Mouse (Mus musculus) hindbrain, embryonic 10.5 days (tissue): ENCODE results near the gene Gcc2. TPM values are rescaled to one million over a fixed set of nuclear protein-coding genes. Genes with fewer than 3 reads are reported as not detected.
"Not testable (repeated sequence)": the region's sequence is repeated elsewhere in the genome, so short reads cannot be mapped to it uniquely, and the experiment has no call there.

ENCODE experiments used
- DNase-seq: peaks from one replicate; pipeline ENCODE4 v3.0.0-alpha.2; 2017; ENCODE audit warnings: low spot score
- H3K27ac ChIP-seq: fragments of 300-500 bp; sonication (generic); 2 replicates; pipeline ENCODE4 v1.5.1; 2016; ENCODE audit warnings: mild to moderate bottlenecking, moderate library complexity
- H3K27me3 ChIP-seq: fragments of 300-500 bp; sonication (generic); 2 replicates; pipeline ENCODE4 v1.6.1; 2016; ENCODE audit warnings: mild to moderate bottlenecking; ENCODE audit not compliant: poor library complexity, insufficient read depth, severe bottlenecking
- H3K36me3 ChIP-seq: fragments of 300-500 bp; sonication (generic); 2 replicates; pipeline ENCODE4 v1.6.1; 2016; ENCODE audit warnings: mild to moderate bottlenecking, moderate library complexity
- H3K4me1 ChIP-seq: fragments of 300-500 bp; sonication (generic); replicated peaks from 2 replicates; pipeline ENCODE4 v1.6.1; 2016; ENCODE audit warnings: mild to moderate bottlenecking
- H3K4me3 ChIP-seq: fragments of 300-500 bp; sonication (generic); 2 replicates; pipeline ENCODE4 v1.5.1; 2016; ENCODE audit warnings: mild to moderate bottlenecking, moderate library complexity
- H3K9me3 ChIP-seq: fragments of 300-500 bp; sonication (generic); 2 replicates; pipeline ENCODE4 v1.6.1; 2016; ENCODE audit warnings: mild to moderate bottlenecking, moderate library complexity
- WGBS: fragments of 180-500 bp; shearing (Covaris S2); methylation state at CpG from one replicate; pipeline ENCODE4 v1.1.7; 2016; 5-methylcytosine and 5-hydroxymethylcytosine counted together
- polyA plus RNA-seq: library from polyadenylated mRNA; unstranded; fragments of >200 nt; fragmentation: Nextera tagmentation; extraction: Ambion mirVana; gene quantifications from 2 replicates; pipeline ENCODE4 v1.2.1, GENCODE M21; 2016

The Gcc2 gene
- polyA plus RNA-seq, 1 experiment from 2014 or later = 31.7 TPM

- Histone ChIP-seq H3K36me3 (peaks cover 38% of the 10 kb centered on the region), H3K4me1 (no peaks in the 10 kb centered on the region), H3K4me3 (no peak overlapping the region), H3K9me3 (peaks cover 4% of the 10 kb centered on the region; the same call in 1 of the 2 replicates), H3K27ac (no peak overlapping the region), H3K27me3 (no peaks in the 10 kb centered on the region)
- WGBS = 96% methylated on average over 5 of the region's 5 CpGs
- no peak for DNase-seq
These were observed 57.6 kb downstream of the Gcc2 start for GRCm38 (mm10) chr10:58312887-58313286.

- Histone ChIP-seq H3K27me3 (no peaks in the 10 kb centered on the region), H3K27ac (no peak overlapping the region), H3K4me1 (peaks cover 21% of the 10 kb centered on the region), H3K36me3 (no peaks in the 10 kb centered on the region), H3K4me3 (no peak overlapping the region), H3K9me3 (no peaks in the 10 kb centered on the region)
- DNase-seq = no peak
- 87% methylated on average over 3 of the region's 3 CpGs for WGBS
These were observed 65.6 kb downstream of the Gcc2 start for GRCm38 (mm10) chr10:58320881-58321280.

DNA sequence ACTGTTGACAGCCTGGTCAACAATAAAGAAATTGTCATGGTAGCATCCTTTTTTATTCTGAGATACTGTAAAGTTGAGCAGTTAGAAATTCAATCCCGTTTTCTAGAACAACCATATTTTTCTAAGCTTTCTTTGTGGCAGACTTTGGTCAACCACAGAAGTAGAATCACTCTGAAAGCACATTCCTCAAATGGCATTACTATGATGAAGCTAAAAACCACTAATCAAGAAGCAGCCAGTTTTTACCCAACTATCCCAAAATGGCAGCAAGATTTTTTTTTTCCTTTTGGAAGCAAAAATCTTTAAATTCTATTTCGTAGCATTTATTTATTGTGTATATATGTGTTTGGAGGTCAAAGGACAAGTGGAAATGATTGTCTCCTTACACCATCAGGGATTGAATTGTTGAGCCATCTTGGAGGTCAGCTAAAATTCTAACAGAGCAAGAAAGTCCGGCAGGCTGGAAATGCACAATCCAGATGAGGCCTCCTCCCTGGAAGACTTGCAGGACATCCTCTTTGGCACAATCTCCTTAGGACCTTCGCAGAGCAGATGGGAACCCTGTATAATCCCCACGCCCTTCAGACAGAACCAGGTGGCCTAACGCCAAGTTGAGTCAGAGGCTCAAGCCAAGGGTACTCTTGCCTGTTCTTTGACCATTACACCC is 67.2 kb downstream of the Gcc2 start:
- peaks cover 27% of the 10 kb centered on the region for H3K4me1 ChIP-seq
- H3K9me3 ChIP-seq = no peaks in the 10 kb centered on the region

DNA sequence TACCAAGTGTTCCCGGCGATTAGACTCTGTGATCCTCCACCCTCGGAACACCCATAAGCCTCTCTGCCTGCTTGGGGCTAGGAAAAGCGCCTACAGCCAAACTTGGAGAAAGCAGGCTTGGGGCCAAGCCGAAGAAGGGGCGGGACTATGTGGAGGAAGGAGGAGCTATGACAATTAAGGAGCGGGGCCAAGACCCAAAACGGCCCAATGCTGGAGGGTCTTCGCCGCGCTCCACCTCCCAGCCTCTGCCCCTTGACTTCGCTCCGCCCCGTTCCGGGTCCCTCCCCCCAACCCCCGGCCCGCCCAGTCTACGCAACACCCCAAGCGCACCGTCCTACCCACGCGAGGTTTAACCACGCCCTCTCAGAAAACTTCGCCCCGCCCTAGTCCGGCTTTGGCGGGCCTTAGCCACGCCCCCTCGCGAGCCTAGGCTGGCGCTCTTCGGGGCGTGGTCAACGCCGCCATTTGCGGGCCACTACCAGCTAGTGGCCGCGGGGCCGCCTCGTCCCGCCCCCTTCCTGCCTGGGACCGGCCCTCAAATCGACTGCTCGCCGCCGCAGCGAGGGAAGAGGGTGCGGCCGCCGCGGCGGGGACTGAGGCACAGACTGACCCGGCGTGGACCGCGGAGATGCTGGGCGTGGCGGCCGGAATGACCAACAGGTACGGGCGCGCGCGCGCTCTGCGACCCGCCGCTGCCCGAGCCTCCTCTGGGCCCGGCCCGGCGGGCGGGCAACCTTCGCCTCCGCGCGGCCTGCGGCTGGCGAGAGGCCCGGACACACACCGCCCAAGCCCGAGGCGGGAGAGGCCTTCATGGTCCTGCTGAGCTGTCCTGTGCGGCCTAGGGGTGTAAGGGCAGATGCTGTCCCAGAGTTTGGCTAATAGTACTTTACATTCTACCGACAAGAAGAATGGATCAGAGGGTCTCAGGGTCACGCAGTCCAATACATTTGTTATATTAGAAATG is 68.0 kb downstream of the Gcc2 start, which contains the start of gene Lims1:
Gene Lims1 (plus strand): TSS at position 439 of the 964 bp plus-strand sequence.
- Histone ChIP-seq H3K9me3 (no peaks in the 10 kb centered on the region), H3K4me1 (peaks cover 27% of the 10 kb centered on the region), H3K4me3 (peak within 1 kb of the TSS; percentile 82), H3K36me3 (no peaks in the 10 kb centered on the region), H3K27me3 (no peaks in the 10 kb centered on the region), H3K27ac (peak within 1 kb of the TSS; percentile 90)
- under 1% methylated on average over 86 of the region's 86 CpGs for WGBS
- DNase-seq = peak; percentile 99

More for the DNA sequence above, 67.2 kb downstream of the Gcc2 start:
- Histone ChIP-seq H3K27me3 (no peaks in the 10 kb centered on the region), H3K36me3 (no peaks in the 10 kb centered on the region), H3K4me3 (peak overlapping the region; percentile 82), H3K27ac (peak overlapping the region; percentile 90)
- 45% methylated on average over 6 of the region's 6 CpGs for WGBS
- no peak for DNase-seq

DNA sequence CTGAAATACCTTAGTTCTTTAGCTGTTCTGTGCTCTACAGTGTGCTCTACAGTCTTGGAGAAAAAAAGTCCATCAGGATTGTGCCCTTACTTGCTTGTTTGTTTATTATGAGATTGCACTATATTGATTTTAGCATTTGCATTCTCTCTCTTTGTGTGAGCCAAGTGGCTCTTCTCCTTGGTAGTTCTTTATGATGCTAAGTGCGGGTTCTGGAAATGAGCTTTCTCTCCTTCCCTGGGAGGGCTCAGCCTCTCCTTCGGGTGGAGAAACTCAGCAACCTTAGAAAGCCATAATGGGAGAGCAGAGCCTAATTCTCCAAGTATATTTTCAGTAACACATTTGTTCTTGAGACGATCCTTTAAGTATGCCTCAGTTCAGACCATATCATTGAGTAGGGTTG is 71.0 kb downstream of the Gcc2 start:
- H3K4me1 ChIP-seq = peaks cover 27% of the 10 kb centered on the region
- H3K36me3 ChIP-seq = no peaks in the 10 kb centered on the region
- H3K27me3 ChIP-seq = no peaks in the 10 kb centered on the region
- 54% methylated on average over 3 of the region's 3 CpGs for WGBS
- DNase-seq = no peak
- no peaks in the 10 kb centered on the region for H3K9me3 ChIP-seq
- no peak overlapping the region for H3K4me3 ChIP-seq
- no peak overlapping the region for H3K27ac ChIP-seq

DNA sequence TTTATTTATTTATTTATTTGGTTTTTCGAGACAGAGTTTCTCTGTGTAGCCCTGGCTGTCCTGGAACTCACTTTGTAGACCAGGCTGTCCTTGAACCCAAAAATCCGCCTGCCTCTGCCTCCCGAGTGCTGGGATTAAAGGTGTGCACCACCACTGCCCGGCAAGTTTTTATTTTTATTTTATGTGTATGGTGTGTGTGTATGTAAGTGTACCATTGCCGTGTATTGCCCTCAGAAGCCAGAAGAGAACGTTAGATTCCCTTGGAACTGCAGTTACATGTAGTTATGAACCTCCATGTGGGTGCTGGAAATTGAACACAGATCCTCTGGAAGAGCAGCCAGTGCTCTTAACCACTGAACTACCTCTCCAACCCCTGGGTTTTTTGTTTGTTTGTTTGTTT is 72.5 kb downstream of the Gcc2 start:
- H3K36me3 ChIP-seq, H3K27me3 ChIP-seq, H3K27ac ChIP-seq, DNase-seq, H3K9me3 ChIP-seq, H3K4me3 ChIP-seq: not testable (repeated sequence)
- peaks cover 23% of the 10 kb centered on the region for H3K4me1 ChIP-seq
- 92% methylated on average over 6 of the region's 6 CpGs for WGBS

- Histone ChIP-seq H3K27ac (no peak overlapping the region), H3K4me3 (no peak overlapping the region), H3K4me1 (peaks cover 22% of the 10 kb centered on the region), H3K9me3 (no peaks in the 10 kb centered on the region), H3K27me3 (no peaks in the 10 kb centered on the region), H3K36me3 (no peaks in the 10 kb centered on the region)
- DNase-seq = no peak
- 93% methylated on average over 8 of the region's 8 CpGs for WGBS
These were observed 73.3 kb downstream of the Gcc2 start for GRCm38 (mm10) chr10:58328517-58329108.

DNA sequence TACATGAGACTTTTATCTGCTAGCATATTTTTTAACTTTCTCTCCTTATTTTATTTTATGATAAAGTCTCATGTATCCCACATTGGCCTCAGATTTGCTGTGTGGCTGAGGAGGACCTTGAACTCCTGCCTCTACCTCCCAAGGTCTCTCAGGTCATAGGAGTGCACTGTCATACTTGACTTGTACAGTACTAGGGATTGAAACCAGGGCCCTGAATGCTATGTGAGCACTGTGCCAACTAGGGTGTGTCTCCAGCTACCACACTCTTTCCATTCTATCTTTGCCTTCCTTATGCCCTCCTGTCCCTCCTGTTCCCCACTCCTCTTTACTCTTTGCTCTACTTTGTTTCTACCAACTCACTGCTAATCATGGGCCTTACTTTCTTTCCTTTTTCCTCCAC is 75.3 kb downstream of the Gcc2 start:
- Histone ChIP-seq H3K36me3 (no peaks in the 10 kb centered on the region), H3K4me1 (peaks cover 8% of the 10 kb centered on the region), H3K9me3 (no peaks in the 10 kb centered on the region), H3K27ac (no peak overlapping the region), H3K27me3 (no peaks in the 10 kb centered on the region), H3K4me3 (no peak overlapping the region)
- no peak for DNase-seq

GRCm38 (mm10) chr10:58331741-58332140 is 76.4 kb downstream of the Gcc2 start:
- Histone ChIP-seq H3K4me3 (no peak overlapping the region), H3K36me3 (no peaks in the 10 kb centered on the region), H3K9me3 (no peaks in the 10 kb centered on the region), H3K27ac (no peak overlapping the region), H3K27me3 (no peaks in the 10 kb centered on the region), H3K4me1 (no peaks in the 10 kb centered on the region)
- no peak for DNase-seq

GRCm38 (mm10) chr10:58333414-58333813 is 78.1 kb downstream of the Gcc2 start:
- DNase-seq = no peak
- no peak overlapping the region for H3K4me3 ChIP-seq
- H3K27ac ChIP-seq = no peak overlapping the region
- H3K9me3 ChIP-seq = no peaks in the 10 kb centered on the region
- H3K27me3 ChIP-seq = no peaks in the 10 kb centered on the region
- no peaks in the 10 kb centered on the region for H3K36me3 ChIP-seq
- 95% methylated on average over 5 of the region's 5 CpGs for WGBS
- no peaks in the 10 kb centered on the region for H3K4me1 ChIP-seq

DNA sequence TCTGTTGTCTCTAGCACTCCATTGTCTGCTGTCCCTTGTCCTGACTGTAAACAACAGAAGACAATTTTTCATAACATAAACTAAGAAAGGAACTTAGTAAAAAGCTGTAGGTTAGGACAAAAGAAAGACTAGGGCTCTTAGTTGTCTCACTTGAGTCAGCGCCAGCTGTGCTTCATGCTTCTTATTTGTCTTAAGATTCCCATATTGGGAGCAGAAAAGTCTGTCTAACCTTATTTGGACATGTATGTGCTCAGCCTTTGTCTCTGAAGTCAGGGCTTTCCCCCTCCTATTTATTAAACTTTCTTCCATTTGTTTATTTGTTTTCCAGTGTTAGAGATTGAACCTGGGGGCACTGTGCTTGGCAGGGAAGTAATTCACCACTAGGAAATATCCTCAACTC is 80.9 kb downstream of the Gcc2 start:
- no peaks in the 10 kb centered on the region for H3K4me1 ChIP-seq
- H3K9me3 ChIP-seq = no peaks in the 10 kb centered on the region
- peaks cover 8% of the 10 kb centered on the region; the same call in 1 of the 2 replicates for H3K36me3 ChIP-seq
- 85% methylated on average over 1 of the region's 1 CpGs for WGBS
- DNase-seq = no peak
- no peak overlapping the region for H3K27ac ChIP-seq
- H3K27me3 ChIP-seq = no peaks in the 10 kb centered on the region
- no peak overlapping the region for H3K4me3 ChIP-seq

DNA sequence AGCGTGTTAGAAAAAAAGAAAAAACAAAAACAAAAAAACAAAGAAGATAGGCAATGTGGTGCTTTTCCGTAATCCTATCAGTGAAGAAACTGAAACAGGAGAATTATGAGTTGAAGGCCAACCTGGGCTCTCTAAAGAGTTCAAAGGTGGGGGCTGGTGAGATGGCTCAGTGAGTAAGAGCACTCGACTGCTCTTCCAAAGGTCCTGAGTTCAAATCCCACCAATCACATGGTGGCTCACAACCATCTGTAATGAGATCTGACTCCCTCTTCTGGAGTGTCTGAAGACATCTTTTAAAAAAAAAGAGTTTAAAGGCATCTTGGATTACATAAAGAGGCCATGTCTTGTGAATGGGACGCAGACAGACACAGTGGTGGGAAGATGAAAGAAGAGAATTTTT is 81.8 kb downstream of the Gcc2 start:
- WGBS = 93% methylated on average over 4 of the region's 4 CpGs
- not testable (repeated sequence) for H3K27me3 ChIP-seq, H3K36me3 ChIP-seq, H3K9me3 ChIP-seq, H3K4me3 ChIP-seq, H3K27ac ChIP-seq, H3K4me1 ChIP-seq, DNase-seq

DNA sequence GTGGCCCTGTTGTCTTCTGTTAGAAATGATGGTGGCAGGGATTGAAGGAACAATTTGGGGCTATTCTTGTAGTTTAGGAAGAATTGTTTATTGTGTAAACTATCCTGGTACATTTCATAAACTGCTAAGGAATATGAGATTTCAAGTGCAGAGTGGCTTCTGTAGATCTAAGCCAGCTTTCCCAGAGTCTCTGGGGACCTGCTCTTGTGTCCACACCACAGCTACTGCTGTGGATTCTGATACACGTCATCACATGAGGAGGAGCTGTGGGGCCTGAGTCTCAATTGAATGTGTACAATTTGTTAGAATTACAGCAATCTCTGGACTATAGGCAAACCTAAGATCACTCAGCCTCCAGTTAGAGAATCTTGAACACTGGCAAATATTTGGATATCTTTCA is 83.3 kb downstream of the Gcc2 start:
- Histone ChIP-seq H3K36me3 (peaks cover 14% of the 10 kb centered on the region; the same call in 1 of the 2 replicates), H3K27ac (no peak overlapping the region), H3K4me3 (no peak overlapping the region), H3K4me1 (no peaks in the 10 kb centered on the region), H3K27me3 (no peaks in the 10 kb centered on the region), H3K9me3 (no peaks in the 10 kb centered on the region)
- WGBS = 50% methylated on average over 1 of the region's 1 CpGs
- DNase-seq = no peak
